Mouse (Mus musculus): Measurements from ENCODE around the gene BC052040.

BC052040 gene

DNA sequence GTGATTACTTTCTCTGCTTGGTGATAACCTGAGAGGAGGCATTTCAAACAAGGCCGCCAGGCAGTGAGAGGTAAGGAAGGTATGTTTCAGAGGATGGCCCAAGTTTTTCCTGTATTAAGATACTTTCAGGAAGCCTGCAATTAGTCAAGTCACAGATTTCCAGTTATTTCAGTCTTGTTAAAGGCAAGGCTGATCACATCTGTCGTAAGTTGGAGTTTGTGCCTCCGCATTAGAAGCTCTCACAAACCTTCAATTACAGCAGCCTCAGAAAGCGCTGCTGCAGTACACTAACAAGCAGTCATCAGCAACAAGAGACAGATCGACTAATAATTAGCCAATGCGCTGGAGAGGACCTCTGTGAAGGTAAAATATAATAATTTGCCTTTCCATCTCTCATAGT lies 112.9 kb downstream of the BC052040 start:
- in situ Hi-C loops (cut with MboI, MseI): no loop called here

DNA sequence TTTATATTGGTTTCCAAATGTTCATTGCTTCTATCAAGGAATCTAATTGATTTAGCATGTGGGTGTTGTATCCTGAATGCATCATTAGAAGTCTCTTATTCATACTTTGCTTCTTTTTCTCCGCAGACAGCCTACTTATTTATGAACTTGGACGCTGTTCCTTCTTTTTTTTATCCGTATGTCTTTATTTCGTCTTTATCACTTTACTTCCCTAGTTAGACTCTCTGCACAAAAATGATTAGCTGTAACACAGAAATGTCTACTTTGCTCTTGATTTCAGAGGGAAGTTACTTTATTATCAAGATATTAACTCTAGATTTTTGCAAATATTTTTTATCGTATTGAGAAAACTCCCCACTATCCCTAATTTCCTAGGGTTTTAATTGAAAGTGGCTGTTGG lies 117.5 kb downstream of the BC052040 start:
- in situ Hi-C loops (cut with MboI, MseI): no loop called here

DNA sequence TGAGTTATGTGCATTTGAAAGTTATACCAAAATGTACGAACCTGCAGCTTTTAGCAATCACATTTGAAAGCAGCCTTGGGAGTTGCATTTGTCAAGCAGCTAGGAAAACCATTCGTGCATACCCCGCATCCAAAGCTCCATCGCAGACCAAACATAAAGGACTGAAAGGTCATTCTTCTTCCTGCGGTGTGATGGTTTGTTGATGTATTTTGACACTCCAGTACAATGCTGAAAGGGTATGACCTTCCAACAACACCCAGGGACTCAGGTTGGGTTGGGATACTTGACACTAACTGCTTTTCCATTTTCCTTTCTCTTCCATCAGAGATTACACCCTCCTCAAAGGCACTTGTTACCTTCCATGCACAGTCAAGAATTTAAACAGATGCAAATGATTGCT lies 121.1 kb downstream of the BC052040 start:
- in situ Hi-C loops (cut with MboI, MseI): no loop called here

DNA sequence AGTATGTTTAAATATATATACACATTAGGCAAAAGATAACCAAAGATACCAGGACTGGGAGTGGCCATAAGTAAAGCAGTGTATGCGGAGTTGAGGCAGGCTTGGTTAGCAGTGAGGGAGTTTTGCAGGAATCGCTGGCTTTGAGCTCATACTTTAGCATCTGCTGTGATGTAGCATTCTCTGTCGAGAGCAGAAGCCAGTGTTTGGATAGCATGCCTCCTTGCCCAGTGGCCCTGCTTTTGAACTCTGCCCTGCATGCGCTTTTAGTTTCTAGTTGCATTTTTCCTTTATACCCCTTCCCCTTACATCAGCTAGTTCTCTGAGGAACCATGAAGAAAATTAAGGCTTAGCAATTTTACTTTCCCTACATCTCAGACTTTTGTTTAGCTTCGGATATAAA lies 136.0 kb downstream of the BC052040 start:
- in situ Hi-C loops (cut with MboI, MseI): no loop called here

DNA sequence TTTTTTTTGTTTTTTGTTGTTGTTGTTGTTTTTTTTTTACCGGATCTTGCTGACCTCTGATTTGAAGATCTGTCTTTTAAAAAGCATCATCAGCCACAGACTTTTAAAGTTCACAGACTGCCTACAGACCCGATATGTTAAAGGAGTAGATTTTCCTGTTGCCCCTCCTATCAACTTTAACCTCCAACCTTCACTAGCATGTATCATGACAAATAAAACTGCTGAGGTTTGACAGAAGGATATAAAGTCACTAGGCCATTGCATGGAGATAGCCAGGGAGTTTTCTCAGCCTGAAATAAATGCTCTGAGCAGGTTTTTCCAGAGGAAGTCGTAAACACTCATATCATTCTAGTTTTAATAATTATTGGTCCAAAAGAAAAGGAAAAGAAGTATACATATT lies 136.5 kb downstream of the BC052040 start:
- in situ Hi-C loops (cut with MboI, MseI): no loop called here

DNA sequence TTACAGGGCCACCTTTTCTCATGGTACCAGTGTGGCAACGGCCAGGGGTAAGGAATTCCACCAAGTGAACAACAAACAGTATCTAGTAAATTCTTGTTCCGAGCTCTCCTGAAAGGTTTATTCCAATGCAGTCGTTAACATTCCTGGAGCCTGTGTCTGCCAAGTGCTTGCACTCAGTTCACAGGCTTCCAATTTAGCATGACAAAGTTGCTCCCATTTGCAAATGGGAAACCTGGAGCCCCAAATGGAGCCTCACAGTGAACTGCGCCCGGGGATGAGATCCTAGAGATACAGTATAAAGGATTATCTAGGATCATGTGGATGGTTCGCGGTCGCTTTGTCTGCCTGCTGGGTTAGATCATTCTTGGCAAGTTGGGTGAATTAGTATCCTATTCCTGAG lies 141.9 kb downstream of the BC052040 start:
- in situ Hi-C loops (cut with MboI, MseI): no loop called here

DNA sequence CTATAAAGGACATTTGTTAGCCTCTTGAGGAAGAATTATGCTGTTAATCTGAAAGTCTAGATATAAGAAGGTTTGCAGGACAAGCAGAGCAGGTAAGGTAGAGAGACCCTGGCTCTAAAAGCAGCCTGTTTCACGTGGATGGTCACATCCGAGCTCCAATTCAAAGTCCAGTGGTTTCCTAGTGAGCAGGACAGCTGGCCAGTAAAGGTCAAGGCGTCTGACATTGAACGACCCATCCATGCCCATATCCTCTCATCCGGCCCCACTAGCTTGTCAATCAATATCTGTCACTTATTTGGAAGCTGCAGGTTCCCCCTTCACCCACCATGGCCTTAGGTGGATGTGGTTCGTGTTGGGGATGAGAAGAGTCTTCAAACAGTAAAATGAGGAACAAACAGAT lies 142.7 kb downstream of the BC052040 start:
- in situ Hi-C loops (cut with MboI, MseI): no loop called here

DNA sequence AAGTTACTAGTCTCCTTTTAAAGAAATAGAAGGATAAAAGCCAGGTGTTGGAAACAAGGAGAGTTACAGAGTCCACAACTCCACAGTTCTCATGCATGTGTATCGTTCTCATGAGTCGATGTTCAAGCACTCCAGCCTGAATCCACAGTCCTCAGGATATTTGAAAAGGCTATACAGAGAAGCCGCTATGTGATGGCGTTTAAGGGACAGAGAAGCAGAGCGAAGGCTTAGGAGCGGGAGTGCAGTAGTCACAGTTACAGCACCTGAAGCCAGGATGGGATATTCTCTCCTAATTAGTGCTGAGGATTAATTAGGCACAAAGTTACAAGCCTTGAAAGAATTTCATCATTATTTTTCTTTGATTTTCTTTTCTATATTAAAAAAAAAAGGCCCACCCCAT lies 143.2 kb downstream of the BC052040 start:
- in situ Hi-C loops (cut with MboI, MseI): no loop called here

DNA sequence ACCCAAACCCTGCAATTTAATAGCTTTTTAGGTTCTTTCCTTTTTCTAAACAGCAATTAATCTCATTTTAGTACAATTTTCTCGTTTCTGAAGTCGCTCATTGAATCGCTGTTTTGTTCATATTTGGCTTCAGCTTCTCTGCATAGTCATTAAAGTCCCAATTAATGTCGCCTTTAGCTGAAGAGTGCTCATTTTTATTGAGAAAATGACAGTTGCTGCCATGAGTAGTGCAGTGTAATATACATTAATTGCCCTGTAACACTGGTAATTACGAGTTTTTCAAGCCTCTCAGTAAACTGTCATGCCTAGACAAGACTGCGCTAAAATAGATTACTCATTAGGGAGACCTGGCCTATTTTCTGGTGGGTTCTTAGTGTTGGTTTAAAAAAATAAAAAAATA lies 144.0 kb downstream of the BC052040 start:
- in situ Hi-C loops (cut with MboI, MseI): no loop called here

DNA sequence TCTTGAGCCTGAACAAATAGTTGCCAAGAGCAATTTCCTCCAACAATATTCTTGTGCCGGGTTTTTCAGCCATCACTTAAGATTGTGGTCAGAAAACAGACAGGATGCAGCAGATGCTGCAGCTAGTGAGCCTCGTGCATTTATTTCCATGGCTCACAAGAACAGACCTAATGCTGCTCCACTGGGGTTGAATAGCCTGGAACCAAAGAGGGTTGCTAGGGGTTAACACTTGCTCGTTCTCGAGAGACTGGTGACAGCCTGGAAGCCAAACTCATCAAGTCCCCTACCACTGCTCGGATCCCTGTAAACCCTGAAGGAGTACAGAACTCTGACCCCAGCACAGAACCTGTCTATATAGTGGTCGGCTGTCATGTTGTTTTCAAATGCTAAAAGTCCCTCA lies 144.4 kb downstream of the BC052040 start:
- in situ Hi-C loops (cut with MboI, MseI): no loop called here

DNA sequence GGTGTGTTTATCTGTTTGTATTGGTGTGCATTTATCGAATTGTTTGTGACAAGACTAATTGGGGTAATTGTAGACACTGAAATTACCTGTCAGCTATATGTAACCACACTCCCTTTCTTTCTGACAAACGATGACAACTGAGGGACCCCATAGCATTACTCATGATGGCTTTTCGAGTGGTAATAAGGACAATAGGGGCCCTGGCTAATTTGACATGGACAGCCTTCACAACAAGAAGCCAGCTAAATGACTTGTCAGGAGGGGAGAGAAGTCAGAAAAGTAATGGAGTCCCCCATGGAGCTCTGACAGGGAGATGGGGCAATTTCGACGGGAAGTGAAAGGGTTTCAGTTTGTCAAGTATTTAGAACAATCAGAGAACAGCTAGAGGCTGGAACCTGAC lies 145.3 kb downstream of the BC052040 start:
- in situ Hi-C loops (cut with MboI, MseI): no loop called here

DNA sequence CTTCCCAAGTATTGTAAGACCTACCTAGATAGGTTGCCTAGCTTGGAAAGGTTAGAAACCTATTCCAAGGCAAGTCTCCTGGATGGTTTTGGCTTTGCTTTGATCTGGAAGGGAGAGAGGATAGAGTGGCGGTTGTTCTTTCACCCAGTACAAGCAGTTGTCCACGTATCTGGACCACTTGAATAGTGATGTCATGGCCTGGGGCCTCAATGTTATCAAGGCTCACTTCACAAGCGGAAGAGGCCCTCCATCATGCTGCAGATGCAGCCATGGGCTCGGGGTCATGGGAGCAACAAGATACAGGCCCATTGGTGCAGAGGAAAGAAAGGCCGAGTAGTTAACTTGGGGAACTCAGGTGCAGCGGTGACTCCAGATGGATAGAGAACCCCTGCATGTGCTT lies 147.1 kb downstream of the BC052040 start:
- in situ Hi-C loops (cut with MboI, MseI): no loop called here

DNA sequence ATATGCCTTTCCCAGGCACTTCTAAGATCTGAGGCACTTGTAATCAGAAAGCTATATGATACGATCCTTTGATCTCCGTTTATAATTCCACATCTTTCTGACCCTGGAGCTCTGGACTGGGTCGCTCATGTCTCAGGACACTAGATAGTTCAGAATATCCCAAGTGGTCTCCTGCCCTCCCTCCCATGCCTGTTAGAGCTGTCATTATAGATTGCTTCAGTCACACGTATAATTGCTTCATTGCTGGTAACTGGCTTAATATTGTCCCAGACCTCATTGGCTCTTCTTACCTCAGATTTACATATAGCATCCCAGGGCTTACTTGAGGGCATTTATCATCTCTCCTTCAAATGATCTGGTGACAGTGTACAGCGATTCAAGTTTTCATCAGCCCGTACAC lies 149.0 kb downstream of the BC052040 start:
- in situ Hi-C loops (cut with MboI, MseI): no loop called here

DNA sequence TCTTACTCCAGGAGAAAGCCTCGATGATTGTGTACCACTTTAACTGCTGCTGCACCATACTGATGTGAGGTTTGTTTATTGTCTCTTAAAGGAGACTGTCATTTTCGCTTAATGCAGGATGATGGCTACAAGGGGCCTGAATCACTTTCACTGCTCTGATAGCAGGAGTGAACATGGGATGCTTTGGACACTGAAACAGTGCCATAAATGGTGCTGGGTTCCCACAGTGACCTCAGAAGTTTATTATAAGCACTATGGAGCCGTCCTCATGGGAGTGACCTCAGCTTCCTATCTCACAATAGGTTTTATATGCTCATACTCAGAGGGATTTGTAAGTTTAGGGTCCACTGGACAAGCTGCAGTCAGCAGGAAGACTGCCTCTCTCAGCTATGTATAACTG lies 149.7 kb downstream of the BC052040 start:
- in situ Hi-C loops (cut with MboI, MseI): no loop called here

DNA sequence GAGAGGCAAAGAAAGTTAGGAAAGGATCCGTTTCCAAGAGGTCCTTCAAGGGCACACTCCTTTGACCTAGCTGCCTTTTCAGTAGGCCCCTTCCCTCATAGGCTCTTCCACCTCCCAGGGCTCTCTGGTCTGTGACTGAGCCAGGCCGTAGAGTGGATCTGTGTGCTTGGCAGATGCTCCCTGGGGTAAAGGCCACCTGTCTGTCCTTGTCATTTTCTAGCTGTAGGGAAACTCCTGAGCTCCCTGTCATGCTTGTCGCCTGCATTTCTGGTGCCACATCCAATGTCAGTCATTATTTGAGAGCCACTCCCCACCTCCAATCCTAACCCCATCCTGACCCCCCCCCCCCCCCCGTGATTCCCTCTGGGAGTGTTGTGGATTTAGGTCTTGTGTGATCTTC lies 151.1 kb downstream of the BC052040 start:
- in situ Hi-C loops (cut with MboI, MseI): no loop called here

DNA sequence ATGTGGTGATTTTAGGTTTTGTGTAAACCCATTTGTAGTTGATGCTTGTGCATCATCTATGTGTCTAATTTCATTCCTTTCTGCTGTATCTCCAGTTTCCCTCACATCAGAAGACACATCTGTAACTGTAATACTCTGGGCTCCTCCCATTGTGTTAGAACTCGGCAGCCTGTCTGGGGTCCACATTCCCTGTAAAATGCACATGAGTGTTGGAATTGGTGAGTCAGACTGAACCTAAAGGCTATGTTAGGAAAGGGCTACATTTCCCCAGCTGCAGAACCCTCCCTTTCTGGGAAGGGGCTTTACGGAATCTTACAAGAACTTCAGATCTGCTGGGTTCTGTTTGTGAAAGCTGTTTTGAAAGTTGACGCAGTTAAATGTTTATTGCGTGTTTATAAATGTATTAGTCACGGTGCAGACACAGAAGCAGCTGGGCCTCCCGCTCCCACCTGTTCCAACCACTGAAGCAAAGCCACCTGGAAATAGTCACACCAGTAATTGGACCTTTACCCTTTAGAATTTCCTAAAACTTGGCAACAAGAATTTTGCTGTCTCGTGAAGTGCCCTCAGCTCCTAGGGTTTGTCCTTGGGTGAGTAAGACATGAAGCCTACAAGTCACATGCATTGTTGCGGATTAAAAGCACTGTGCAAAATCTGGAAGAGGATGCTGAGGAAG lies 151.6 kb downstream of the BC052040 start:
- in situ Hi-C loops (cut with MboI, MseI): no loop called here

DNA sequence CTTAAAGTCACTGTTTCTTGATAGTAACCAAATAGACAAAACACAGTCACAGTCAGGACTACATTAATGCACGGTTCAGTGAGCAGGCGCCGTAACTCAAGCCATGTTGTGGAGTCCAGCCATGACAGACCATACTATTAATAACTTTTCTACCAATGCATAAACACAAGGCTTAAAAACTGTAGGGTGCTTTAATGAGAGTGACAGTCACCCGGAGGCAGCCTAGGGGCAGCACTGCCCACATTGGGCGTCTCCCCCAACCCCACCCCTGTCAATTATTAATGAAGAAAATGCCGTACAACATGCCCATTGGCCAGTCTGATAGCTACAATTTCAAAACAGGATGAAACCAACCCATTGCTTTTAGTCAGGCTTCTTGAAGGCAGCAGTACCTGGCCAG lies 153.3 kb downstream of the BC052040 start:
- in situ Hi-C loops (cut with MboI, MseI): no loop called here

DNA sequence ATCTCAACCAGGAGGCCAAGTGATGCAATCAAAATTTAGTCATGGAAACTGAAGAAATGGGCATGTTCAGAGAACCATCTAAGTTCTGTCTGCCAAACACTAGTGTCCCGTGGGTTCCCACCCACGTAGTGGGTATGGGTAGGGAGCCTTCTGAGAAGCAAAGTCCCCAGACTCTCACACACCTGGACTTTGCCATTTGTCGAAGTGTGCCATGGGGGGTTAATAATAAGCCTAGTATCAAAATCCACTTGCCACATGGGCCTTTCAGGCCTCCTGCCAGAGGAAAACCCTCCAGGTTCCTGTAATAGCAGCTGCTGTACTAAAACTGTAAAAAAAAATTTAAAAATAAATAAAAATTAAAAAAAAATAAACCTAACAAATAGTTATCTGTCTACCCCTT lies 154.9 kb downstream of the BC052040 start:
- in situ Hi-C loops (cut with MboI, MseI): no loop called here

DNA sequence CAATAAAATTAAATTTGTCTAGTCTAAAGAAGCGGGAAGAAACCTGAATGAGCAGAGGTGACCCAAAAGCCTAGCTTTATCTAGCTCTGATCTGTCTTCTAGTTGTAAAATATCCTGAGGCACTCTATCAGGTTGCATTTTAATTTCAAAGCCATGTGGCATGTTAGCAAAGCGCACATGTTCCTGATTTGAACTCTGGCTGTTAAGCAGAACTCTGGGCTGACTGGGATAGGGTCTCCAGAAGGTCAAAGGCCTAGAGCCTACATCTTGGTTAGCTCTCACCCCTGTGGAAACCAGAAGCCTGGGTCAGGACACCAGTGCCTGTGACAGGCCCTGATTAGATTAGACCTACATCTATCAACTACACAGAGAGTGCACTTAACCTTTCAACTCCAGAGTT lies 156.4 kb downstream of the BC052040 start:
- in situ Hi-C loops (cut with MboI, MseI): no loop called here

DNA sequence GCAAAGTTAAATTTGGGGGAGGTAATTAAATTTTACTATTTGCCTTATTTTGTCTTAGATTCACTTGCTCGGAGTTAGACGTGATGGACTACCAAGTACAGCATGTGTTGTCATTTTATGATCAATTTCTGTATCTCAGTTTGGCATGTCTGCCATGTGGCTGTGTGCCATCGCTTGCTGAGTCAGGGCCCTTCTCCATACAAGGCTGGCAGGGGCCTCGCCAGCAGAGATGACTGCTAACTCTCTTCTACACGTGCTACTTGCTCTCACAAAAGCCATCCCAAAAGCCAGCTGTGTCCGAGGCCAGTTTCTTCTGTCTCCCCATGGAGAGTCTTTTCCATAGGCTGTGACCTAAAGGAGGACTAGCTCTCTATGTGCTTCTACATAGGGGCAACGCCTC lies 160.5 kb downstream of the BC052040 start:
- in situ Hi-C loops (cut with MboI, MseI): no loop called here

DNA sequence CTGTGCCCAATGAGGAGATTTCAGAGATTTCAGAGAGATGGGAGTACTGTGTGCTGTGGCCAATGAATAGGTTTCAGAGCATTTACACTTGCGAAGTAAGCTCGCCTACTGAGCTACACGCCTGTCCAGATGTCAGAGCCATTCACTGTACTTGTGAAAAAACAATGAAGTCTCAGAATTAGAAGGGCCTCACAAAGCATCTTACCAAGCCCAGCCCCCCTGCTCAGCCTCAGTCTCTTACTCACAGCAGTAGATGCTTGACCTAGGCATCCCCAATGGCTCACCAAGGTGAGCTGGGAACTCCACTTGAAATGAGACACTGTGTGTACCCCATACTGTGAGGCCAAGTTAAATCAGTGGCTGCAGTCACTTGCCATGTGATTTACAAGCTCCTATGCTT lies 166.1 kb downstream of the BC052040 start:
- in situ Hi-C loops (cut with MboI, MseI): no loop called here

DNA sequence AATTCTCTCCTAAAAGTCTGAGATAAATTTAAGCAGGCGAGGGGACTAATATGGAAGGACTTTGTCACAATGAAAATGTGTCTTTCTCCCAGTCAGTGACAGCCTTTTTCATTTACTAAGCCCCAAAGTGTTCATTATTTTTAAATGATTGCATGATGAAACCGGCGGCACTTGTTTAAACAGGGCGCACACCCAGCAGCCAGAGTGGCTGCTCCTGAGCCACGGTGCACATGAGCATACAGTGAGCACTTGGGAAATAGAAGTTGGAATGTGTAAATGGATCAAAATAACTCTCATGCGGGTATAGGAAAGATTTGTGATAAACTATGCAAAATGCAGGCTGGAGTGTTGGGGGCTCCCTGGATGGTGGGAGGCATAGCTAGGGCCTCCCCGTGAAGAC lies 169.7 kb downstream of the BC052040 start:
- in situ Hi-C loops (cut with MboI, MseI): no loop called here

DNA sequence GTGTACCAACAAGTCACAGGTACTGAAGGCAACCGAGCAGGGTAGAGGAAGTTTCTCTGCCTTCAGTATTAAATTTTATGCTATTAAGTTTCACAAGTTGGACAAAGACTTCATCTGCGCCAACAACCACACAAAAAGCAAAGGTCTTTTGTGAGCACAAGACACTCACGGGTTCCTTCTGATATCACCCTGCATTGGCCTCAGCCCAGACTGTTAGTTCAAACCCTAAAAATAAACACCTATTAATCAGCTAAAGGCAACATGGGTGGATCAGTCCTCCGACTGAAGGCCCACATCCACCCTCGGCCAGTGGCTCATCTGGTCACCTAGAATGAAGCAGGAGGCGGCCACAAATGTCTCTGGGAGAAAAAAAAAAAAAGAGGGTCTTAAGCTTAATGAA lies 176.2 kb downstream of the BC052040 start:
- in situ Hi-C loops (cut with MboI, MseI): no loop called here

DNA sequence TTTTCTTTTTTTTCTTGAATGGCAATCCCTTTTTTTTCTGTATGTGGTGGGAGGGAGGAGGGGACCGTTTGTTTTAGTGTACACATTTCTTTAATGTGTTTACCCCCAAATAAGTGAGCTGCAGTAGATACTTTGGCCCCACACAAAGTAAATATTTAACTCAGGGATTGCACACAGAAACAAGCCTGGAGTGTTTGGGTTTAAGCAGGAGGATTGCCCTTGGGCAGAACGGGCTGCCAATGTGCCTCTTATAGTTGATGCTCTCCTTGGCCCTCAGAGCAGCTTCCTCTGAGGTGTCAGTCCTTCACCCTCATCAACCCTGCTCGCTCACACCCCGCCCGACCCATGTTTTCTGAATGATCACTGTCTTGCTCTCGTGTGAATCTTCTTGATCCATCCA lies 177.0 kb downstream of the BC052040 start:
- in situ Hi-C loops (cut with MboI, MseI): no loop called here
